Mouse (Mus musculus) testis, adult 10 weeks (tissue): Measurements from ENCODE around the gene Dgkd. TPM values are rescaled to one million over a fixed set of nuclear protein-coding genes. Genes with fewer than 3 reads are reported as not detected.

Source experiments
- polyA plus RNA-seq: library from polyadenylated mRNA; stranded (reverse); fragments of 350-450 nt; fragmentation: Illumina TruSeq; extraction: RNeasy Lipid Tissue Mini Kit (QIAGEN cat#74804); gene quantifications from one replicate; pipeline ENCODE4 v1.2.3, GENCODE M21; 2014; ENCODE audit warnings: low read depth, low replicate concordance

Dgkd gene
- 138 TPM for polyA plus RNA-seq

DNA sequence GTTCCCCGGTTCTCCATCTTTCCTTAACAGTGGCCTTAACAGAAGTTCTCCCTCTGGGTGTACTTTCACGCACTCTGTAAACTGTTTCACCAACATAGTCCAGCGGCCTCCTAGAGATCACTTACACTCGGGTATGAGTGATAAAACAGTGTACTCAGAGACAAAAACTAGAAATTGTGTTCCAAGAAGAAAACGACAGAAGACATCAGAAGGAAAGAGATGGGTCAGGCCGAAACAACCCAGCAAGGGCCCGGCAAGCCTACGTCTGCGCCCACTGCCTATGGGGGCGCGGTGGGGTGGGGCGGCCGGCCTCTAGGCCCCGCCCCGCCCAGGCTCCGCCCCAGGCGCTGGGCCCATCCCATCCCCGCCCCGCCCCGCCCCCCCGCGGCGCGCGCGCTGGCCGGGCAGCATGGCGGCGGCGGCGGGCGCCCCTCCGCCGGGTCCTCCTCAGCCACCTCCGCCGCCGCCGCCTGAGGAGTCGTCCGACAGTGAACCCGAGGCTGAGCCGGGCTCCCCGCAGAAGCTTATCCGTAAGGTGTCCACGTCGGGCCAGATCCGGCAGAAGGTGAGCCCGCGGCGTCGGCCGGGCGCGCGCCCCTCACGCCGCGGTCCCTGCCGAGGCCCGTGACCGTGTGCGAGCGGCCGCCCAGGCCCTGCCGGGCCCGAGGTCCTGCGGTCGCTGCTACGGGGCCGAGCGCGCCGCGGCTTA lies at the start of gene Dgkd:
Gene Dgkd (plus strand): TSS at position 396 of the 709 bp plus-strand sequence.

DNA sequence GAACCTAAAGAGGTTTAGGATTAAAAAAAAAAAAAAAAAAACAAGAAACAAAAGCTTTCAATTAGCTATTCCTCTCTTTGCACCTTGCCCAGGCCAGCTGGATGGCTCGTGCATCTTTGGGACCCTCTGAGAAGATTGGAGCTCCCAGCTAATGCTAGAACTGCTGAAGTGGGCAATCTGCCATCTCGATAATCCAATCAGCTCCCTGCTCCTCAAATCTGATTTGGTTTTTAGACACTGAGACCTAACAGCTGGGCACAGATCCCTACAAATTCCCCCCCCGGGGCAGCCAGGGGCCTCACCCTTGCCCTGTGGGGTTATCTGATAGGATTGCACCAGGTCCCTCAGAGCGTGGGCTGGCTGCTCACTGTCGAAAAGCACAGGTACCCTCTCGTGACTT lies 49.5 kb upstream of the Dgkd start, which contains the start of gene Sag:
Gene Sag (plus strand): TSS at position 105 of the 400 bp plus-strand sequence.

Other genes starting within 250 kb of the Dgkd start
- gene Inpp5d, start 233.0 kb upstream of the Dgkd start, polyA plus RNA-seq = 3.3 TPM
- gene Atg16l1, start 97.4 kb upstream of the Dgkd start, polyA plus RNA-seq = 8.7 TPM
- 3.2 TPM for gene Sag, start 49.6 kb upstream of the Dgkd start, polyA plus RNA-seq
- gene Usp40, start 155.3 kb downstream of the Dgkd start, polyA plus RNA-seq = 23.4 TPM
- gene Ugt1a10, start 202.1 kb downstream of the Dgkd start, polyA plus RNA-seq = not detected
- not detected for gene Ugt1a9, start 217.5 kb downstream of the Dgkd start, polyA plus RNA-seq
- gene Ugt1a8, start 234.5 kb downstream of the Dgkd start, polyA plus RNA-seq = not detected
- 22.5 TPM for gene Ugt1a7c, start 241.8 kb downstream of the Dgkd start, polyA plus RNA-seq
- 2.3 TPM for gene Ugt1a6b, start 250.0 kb downstream of the Dgkd start, polyA plus RNA-seq